Mouse (Mus musculus): ENCODE results near the gene Gm6710. TPM values are rescaled to one million over a fixed set of nuclear protein-coding genes. Genes with fewer than 3 reads are reported as not detected.
"Not testable (repeated sequence)": the region's sequence is repeated elsewhere in the genome, so short reads cannot be mapped to it uniquely, and the experiment has no call there.

Gene Gm6710
- total RNA-seq (2021) = 10 to 100 TPM; 11.3 to 11.4 TPM
- long read RNA-seq, experiment 1, transcript Gm6710-201 (4 exons, 1,445 nt) = major isoform, 5 of 9 reads
- long read RNA-seq, experiment 1, partial matches to known transcripts = 0 of 9 reads
- long read RNA-seq, experiment 1, other reads (novel, unspliced or antisense) = 4 of 9 reads
- long read RNA-seq, experiment 2, partial matches to known transcripts = 0 of 7 reads
- long read RNA-seq, experiment 2, other reads (novel, unspliced or antisense) = 4 of 7 reads

- H3K27ac ChIP-seq; DNase-seq; H3K4me3 ChIP-seq; intact Hi-C loops (cut with DNase I): not testable (repeated sequence)
These were observed at the start of gene Gm6710 for GRCm38 (mm10) chr2:175869024-175869423. TSS of gene Gm6710 (plus strand) at chr2:175869219.

Other genes starting within 250 kb of the Gm6710 start
- not detected for gene Gm11007, start 225.2 kb upstream of the Gm6710 start, total RNA-seq (2021)
- gene Zfp969, start 165.6 kb upstream of the Gm6710 start, total RNA-seq (2021) = 1 to 10 TPM in 1 of 2 experiments, not detected in 1; 2.1 TPM
- gene Gm2007, start 127.7 kb upstream of the Gm6710 start, total RNA-seq (2021) = not detected
- gene Gm14288, start 68.1 kb upstream of the Gm6710 start, total RNA-seq (2021) = 10 to 100 TPM; 13.7 to 14.2 TPM
- gene Zfp966, start 61.9 kb downstream of the Gm6710 start, total RNA-seq (2021) = 1 to 10 TPM; 6.1 to 6.9 TPM
- gene Gm2026, start 96.1 kb downstream of the Gm6710 start, total RNA-seq (2021) = 10 to 100 TPM; 19.3 to 24.0 TPM